ENCODE assay signal across 7 mouse cellular contexts in the genomic region with DNA sequence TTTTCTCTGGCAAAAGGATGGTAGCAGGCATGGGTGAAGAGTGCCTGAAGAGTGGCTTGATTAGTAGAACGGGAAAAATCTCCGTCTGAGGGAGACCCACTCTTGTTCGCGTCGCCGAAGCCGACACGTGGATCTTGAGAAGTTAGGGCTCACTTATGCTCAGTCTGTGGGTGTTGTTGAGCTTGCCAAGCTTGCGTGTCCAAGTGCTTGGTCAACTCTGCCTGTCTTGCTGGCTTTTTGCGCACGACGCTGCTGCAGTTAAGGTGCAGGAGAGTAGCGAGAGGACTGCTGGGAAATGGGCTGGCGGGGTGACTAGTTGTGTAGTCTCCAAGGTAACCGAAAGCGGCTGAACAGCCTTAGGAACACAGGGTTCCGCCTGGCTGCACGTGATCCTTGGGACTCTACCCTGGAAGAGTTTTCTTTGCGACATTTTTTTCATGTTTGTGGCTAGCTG. TPM values are rescaled to one million over a fixed set of nuclear protein-coding genes. Genes with fewer than 3 reads are reported as not detected.
DNase-seq lines count a peak whose midpoint lies in the region; ATAC-seq and TF ChIP-seq lines count a peak whose summit lies in the region.

No protein-coding gene starts in this region.

- H3K27ac ChIP-seq in embryonic facial prominence, embryonic 11.5 days (replicated peaks; ENCODE audit: low read depth, low read length), result no peak overlapping the region
- peak overlapping the region; percentile 85 for H3K27ac ChIP-seq in intestine, postnatal 0 days (ENCODE audit: low read depth, low read length)
- no peak overlapping the region for H3K27ac ChIP-seq in limb, embryonic 12.5 days
- no peak overlapping the region for H3K27ac ChIP-seq in midbrain, embryonic 14.5 days (replicated peaks; ENCODE audit: low read depth, low read length)

- peak; percentile 78 for DNase-seq in adrenal gland, postnatal 10 days
- DNase-seq in embryonic facial prominence, embryonic 11.5 days (ENCODE audit: low spot score), result peak; percentile 71
- peak; percentile 62 for DNase-seq in midbrain, embryonic 14.5 days
- peak; percentile 14 to 34 for DNase-seq in spleen, adult 18-20 months

- 7% methylated on average over 19 of the region's 19 CpGs for WGBS in embryonic facial prominence, embryonic 11.5 days
- 5% methylated on average over 19 of the region's 19 CpGs for WGBS in intestine, postnatal 0 days
- 9% methylated on average over 19 of the region's 19 CpGs for WGBS in limb, embryonic 12.5 days
- WGBS in midbrain, embryonic 14.5 days, result 5% methylated on average over 19 of the region's 19 CpGs

- no peak for TF ChIP-seq CTCF in intestine, postnatal 0 days (IDR thresholded peaks at IDR 0.05; ENCODE audit: low read depth)

- H3K4me3 ChIP-seq in embryonic facial prominence, embryonic 11.5 days (ENCODE audit: low read depth, low read length), result peak overlapping the region; percentile 48
- H3K4me3 ChIP-seq in intestine, postnatal 0 days (ENCODE audit: low read depth, low read length), result peak overlapping the region; percentile 38
- H3K4me3 ChIP-seq in limb, embryonic 12.5 days (replicated peaks), result peak overlapping the region; percentile 62
- peak overlapping the region; percentile 61 for H3K4me3 ChIP-seq in midbrain, embryonic 14.5 days (replicated peaks; ENCODE audit: low read depth, low read length)

- H3K4me2 ChIP-seq in embryonic facial prominence, embryonic 11.5 days (ENCODE audit: low read depth, low read length), result peak overlapping the region; percentile 83
- H3K4me2 ChIP-seq in intestine, postnatal 0 days (replicated peaks; ENCODE audit: low read depth), result peak overlapping the region; percentile 63
- H3K4me2 ChIP-seq in limb, embryonic 12.5 days, result peak overlapping the region; percentile 92
- peak overlapping the region; percentile 98 for H3K4me2 ChIP-seq in midbrain, embryonic 14.5 days (ENCODE audit: low read length)

- H3K27me3 ChIP-seq in embryonic facial prominence, embryonic 11.5 days (ENCODE audit: control insufficient read depth, insufficient read depth, low read length), result no peaks in the 10 kb centered on the region
- no peaks in the 10 kb centered on the region for H3K27me3 ChIP-seq in intestine, postnatal 0 days (replicated peaks; ENCODE audit: control insufficient read depth, insufficient read depth, low read length)
- H3K27me3 ChIP-seq in limb, embryonic 12.5 days, result no peaks in the 10 kb centered on the region
- H3K27me3 ChIP-seq in midbrain, embryonic 14.5 days (ENCODE audit: control insufficient read depth, insufficient read depth, low read length), result no peaks in the 10 kb centered on the region

- H3K9me3 ChIP-seq in embryonic facial prominence, embryonic 11.5 days (replicated peaks; ENCODE audit: control insufficient read depth, low read length), result no peaks in the 10 kb centered on the region; the same call in 1 of the 2 replicates
- H3K9me3 ChIP-seq in intestine, postnatal 0 days (ENCODE audit: control insufficient read depth), result no peaks in the 10 kb centered on the region
- H3K9me3 ChIP-seq in limb, embryonic 12.5 days, result no peaks in the 10 kb centered on the region
- no peaks in the 10 kb centered on the region for H3K9me3 ChIP-seq in midbrain, embryonic 14.5 days (ENCODE audit: control insufficient read depth, low read length)

- H3K9ac ChIP-seq in embryonic facial prominence, embryonic 11.5 days (replicated peaks; ENCODE audit: low read length), result no peak overlapping the region; the same call in 1 of the 2 replicates
- peak overlapping the region; percentile 19; the same call in 1 of the 2 replicates for H3K9ac ChIP-seq in intestine, postnatal 0 days (ENCODE audit: low read depth, low read length)
- peak overlapping the region; percentile 69 for H3K9ac ChIP-seq in limb, embryonic 12.5 days (replicated peaks)
- peak overlapping the region; percentile 57; the same call in 1 of the 2 replicates for H3K9ac ChIP-seq in midbrain, embryonic 14.5 days (replicated peaks; ENCODE audit: low read length)

- no peak for ATAC-seq in embryonic facial prominence, embryonic 11.5 days (replicated peaks; ENCODE audit: insufficient number of reproducible peaks, low FRiP score, low TSS enrichment, low read depth)
- peak; percentile 74 for ATAC-seq in granulocyte monocyte progenitor cell, adult 5-6 weeks (replicated peaks; ENCODE audit: poor library complexity, severe bottlenecking)
- ATAC-seq in intestine, postnatal 0 days, result peak; percentile 83
- no peak for ATAC-seq in limb, embryonic 12.5 days (ENCODE audit: insufficient number of reproducible peaks, insufficient read depth, low FRiP score, low TSS enrichment, low read depth)
- no peak for ATAC-seq in midbrain, embryonic 14.5 days (ENCODE audit: low FRiP score, low TSS enrichment)

- no peaks in the 10 kb centered on the region for H3K4me1 ChIP-seq in embryonic facial prominence, embryonic 11.5 days (ENCODE audit: control insufficient read depth, insufficient read depth, low read length)
- H3K4me1 ChIP-seq in intestine, postnatal 0 days (replicated peaks; ENCODE audit: control insufficient read depth, insufficient read depth, low read length), result peaks cover 17% of the 10 kb centered on the region; the same call in 1 of the 2 replicates
- peaks cover 11% of the 10 kb centered on the region for H3K4me1 ChIP-seq in limb, embryonic 12.5 days (replicated peaks)
- H3K4me1 ChIP-seq in midbrain, embryonic 14.5 days (ENCODE audit: control insufficient read depth, insufficient read depth, low read length), result peaks cover 14% of the 10 kb centered on the region

- no peaks in the 10 kb centered on the region for H3K36me3 ChIP-seq in embryonic facial prominence, embryonic 11.5 days (replicated peaks; ENCODE audit: control insufficient read depth, insufficient read depth, low read depth, low read length)
- H3K36me3 ChIP-seq in intestine, postnatal 0 days (ENCODE audit: control insufficient read depth, insufficient read depth), result peaks cover 3% of the 10 kb centered on the region; the same call in 1 of the 2 replicates
- H3K36me3 ChIP-seq in limb, embryonic 12.5 days, result peaks cover 16% of the 10 kb centered on the region
- peaks cover 4% of the 10 kb centered on the region for H3K36me3 ChIP-seq in midbrain, embryonic 14.5 days (ENCODE audit: control insufficient read depth, insufficient read depth, low read length)

RNA-seq across cellular contexts. Expression of gene Mga, which starts 1.1 kb away (rescaled TPM):
- 10 to 100 TPM; 45.1 to 54.9 TPM for total RNA-seq in adrenal gland, postnatal 10 days (2021)
- polyA plus RNA-seq in embryonic facial prominence, embryonic 11.5 days (2014; fragmentation: Nextera tagmentation; extraction: Ambion mirVana), result 28.3 and 30.5 TPM in 2 replicates
- total RNA-seq in granulocyte monocyte progenitor cell, adult 5-6 weeks (2014; fragmentation: Nextera tagmentation), result 71.3 and 81.4 TPM in 2 replicates
- 61.2 and 71.1 TPM in 2 replicates for total RNA-seq in granulocyte monocyte progenitor cell, adult 5-6 weeks (2017)
- polyA plus RNA-seq in intestine, postnatal 0 days (2015; fragmentation: Nextera tagmentation; extraction: Ambion mirVana), result 8.9 and 11.2 TPM in 2 replicates
- 37.9 and 39.9 TPM in 2 replicates for polyA plus RNA-seq in limb, embryonic 12.5 days (2016; fragmentation: Nextera tagmentation; extraction: Ambion mirVana)
- 35.8 and 42.8 TPM in 2 replicates for polyA plus RNA-seq in midbrain, embryonic 14.5 days (2014; fragmentation: Nextera tagmentation; extraction: Ambion mirVana)

Comparison
In these comparisons a context has a peak if more than half of its experiments do, and no peak if none do; other contexts are left out.
1. DNase-seq: peak in every context shown above with its lines; median percentile 78 in adrenal gland, postnatal 10 days; 71 in embryonic facial prominence, embryonic 11.5 days; 62 in midbrain, embryonic 14.5 days; 24 in spleen, adult 18-20 months.
2. ATAC-seq: peak in granulocyte monocyte progenitor cell, adult 5-6 weeks (single experiment) and intestine, postnatal 0 days (single experiment); none in embryonic facial prominence, embryonic 11.5 days (single experiment), limb, embryonic 12.5 days (single experiment) and midbrain, embryonic 14.5 days (single experiment).
3. Peak in every context shown above with its lines, with median percentiles within 50 percentile points of each other: H3K4me2 ChIP-seq and H3K4me3 ChIP-seq.